Mouse (Mus musculus): ENCODE measurements around the gene Notum.

DNA sequence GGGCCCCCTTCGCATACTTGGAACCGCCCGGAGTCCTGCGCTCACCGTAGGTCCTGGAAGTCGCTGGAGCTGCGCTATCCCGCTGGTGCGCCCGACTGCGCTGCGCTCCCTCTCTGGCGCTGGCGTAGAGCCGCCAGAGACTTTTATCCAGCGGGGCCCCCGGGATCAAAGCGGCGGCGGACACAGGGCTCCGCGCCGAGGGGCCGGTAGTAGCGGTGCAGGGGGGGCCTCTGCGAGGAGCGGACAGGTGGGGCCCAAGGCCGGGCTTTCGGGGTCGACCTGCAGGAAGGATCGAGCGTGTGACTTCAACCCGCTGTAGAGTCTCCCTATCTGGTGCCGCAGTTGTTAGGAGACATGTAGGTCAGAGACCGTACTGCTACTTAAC lies at the start of gene Notum:
- TF ChIP-seq MYOD1 (IDR thresholded peaks at IDR 0.05; ENCODE audit: control insufficient read depth in 1 of 3, insufficient read length in 2 of 3, low read depth in 2 of 3), result no peak
- no peak for TF ChIP-seq POLR2A (IDR thresholded peaks at IDR 0.05; ENCODE audit: insufficient read length, low read depth)
- TF ChIP-seq E2F4 (IDR thresholded peaks at IDR 0.05; ENCODE audit: insufficient read depth), result no peak
- no peak for TF ChIP-seq TCF12 (IDR thresholded peaks at IDR 0.05; ENCODE audit: insufficient read depth, poor library complexity, severe bottlenecking)
- no peak for TF ChIP-seq MAX (IDR thresholded peaks at IDR 0.05; ENCODE audit: low read depth)

All from myocyte (in vitro differentiated cells).